Mouse (Mus musculus) MEL (cell line): ENCODE data around the gene Nfe2l2. TPM values are rescaled to one million over a fixed set of nuclear protein-coding genes. Genes with fewer than 3 reads are reported as not detected.

Experiments used
- DNase-seq: peaks from one replicate; pipeline ENCODE4 v3.0.0; 2011; ENCODE audit warnings: low read depth, low spot score
- H3K27ac ChIP-seq: 2 replicates; pipeline ENCODE4 v1.5.1; 2012; ENCODE audit warnings: low read depth, mild to moderate bottlenecking, control low read depth, low read length, moderate library complexity; ENCODE audit not compliant: control insufficient read depth
- H3K27me3 ChIP-seq, 2 experiments: fragments of 150-350 bp in 1 of 2; sonication (generic) in 1 of 2; 2 replicates each; pipeline ENCODE4 v1.6.1; 2012; ENCODE audit warnings: low read length in 2 of 2, mild to moderate bottlenecking in 2 of 2, improper control_type of control experiment in 1 of 2, moderate library complexity in 1 of 2; ENCODE audit not compliant: insufficient read depth in 2 of 2, control insufficient read depth in 1 of 2
- H3K36me3 ChIP-seq, 2 experiments: 2 replicates each; pipeline ENCODE4 v1.6.1; 2012 to 2014; ENCODE audit warnings: low read length in 2 of 2, improper control_type of control experiment in 1 of 2, inconsistent platforms in 1 of 2, mild to moderate bottlenecking in 1 of 2; ENCODE audit not compliant: insufficient read depth in 2 of 2, control insufficient read depth in 1 of 2
- H3K4me1 ChIP-seq, 2 experiments: fragments of 150-350 bp in 1 of 2; sonication (generic) in 1 of 2; 2 replicates each; pipeline ENCODE4 v1.6.1; 2012; ENCODE audit warnings: low read length in 2 of 2, improper control_type of control experiment in 1 of 2, mild to moderate bottlenecking in 1 of 2; ENCODE audit not compliant: insufficient read depth in 2 of 2, control insufficient read depth in 1 of 2
- H3K4me3 ChIP-seq, 2 experiments: fragments of 150-350 bp in 1 of 2; sonication (generic) in 1 of 2; 2 replicates each; pipeline ENCODE4 v1.5.1; 2012; ENCODE audit warnings: low read depth in 2 of 2, low read length in 2 of 2, mild to moderate bottlenecking in 2 of 2, moderate library complexity in 2 of 2, control low read depth in 1 of 2, improper control_type of control experiment in 1 of 2; ENCODE audit not compliant: control insufficient read depth in 1 of 2, insufficient read depth in 1 of 2
- H3K79me2 ChIP-seq: 2 replicates; pipeline ENCODE4 v1.6.1; 2012; ENCODE audit warnings: mild to moderate bottlenecking, low read length, moderate library complexity; ENCODE audit not compliant: control insufficient read depth, poor library complexity, insufficient read depth
- H3K9ac ChIP-seq: 2 replicates; pipeline ENCODE4 v1.6.1; 2012; ENCODE audit warnings: low read depth, mild to moderate bottlenecking, control low read depth, low read length, moderate library complexity; ENCODE audit not compliant: control insufficient read depth, poor library complexity, severe bottlenecking
- H3K9me3 ChIP-seq: fragments of 150-350 bp; sonication (generic); replicated peaks from 2 replicates; pipeline ENCODE4 v1.6.1; 2012; ENCODE audit warnings: mild to moderate bottlenecking, low read length, improper control_type of control experiment, moderate library complexity; ENCODE audit not compliant: insufficient read depth
- BHLHE40 ChIP-seq: IDR thresholded peaks from 2 replicates; pipeline ENCODE4 v1.6.1; 2012; ENCODE audit warnings: low read depth, mild to moderate bottlenecking, inconsistent platforms, low read length, improper control_type of control experiment, borderline replicate concordance
- CHD2 ChIP-seq: IDR thresholded peaks from 2 replicates; pipeline ENCODE4 v1.6.1; 2011; ENCODE audit warnings: low read length, improper control_type of control experiment
- ETS1 ChIP-seq: IDR thresholded peaks from 2 replicates; pipeline ENCODE4 v1.6.1; 2012; ENCODE audit warnings: low read depth, mild to moderate bottlenecking, inconsistent platforms, low read length, improper control_type of control experiment, moderate library complexity
- HCFC1 ChIP-seq: IDR thresholded peaks from 2 replicates; pipeline ENCODE4 v1.6.1; 2012; ENCODE audit warnings: low read depth, mild to moderate bottlenecking, inconsistent platforms, low read length, improper control_type of control experiment, moderate library complexity
- MEF2A ChIP-seq: IDR thresholded peaks from 2 replicates; pipeline ENCODE4 v1.6.1; 2014; ENCODE audit warnings: low read depth, mild to moderate bottlenecking, inconsistent platforms, low read length, improper control_type of control experiment; ENCODE audit not compliant: poor library complexity, insufficient replicate concordance, severe bottlenecking; ENCODE audit errors: extremely low read depth
- MXI1 ChIP-seq: IDR thresholded peaks from 2 replicates; pipeline ENCODE4 v1.6.1; 2011; ENCODE audit warnings: mild to moderate bottlenecking, low read depth, low read length, improper control_type of control experiment
- MYC ChIP-seq: IDR thresholded peaks from 2 replicates; pipeline ENCODE4 v1.6.1; 2011; ENCODE audit warnings: low read depth, mild to moderate bottlenecking, low read length, improper control_type of control experiment, moderate library complexity
- NELFE ChIP-seq: IDR thresholded peaks from 2 replicates; pipeline ENCODE4 v1.6.1; 2011; ENCODE audit warnings: low read depth, low read length, improper control_type of control experiment
- SIN3A ChIP-seq: IDR thresholded peaks from 2 replicates; pipeline ENCODE4 v1.6.1; 2012; ENCODE audit warnings: low read length, improper control_type of control experiment, inconsistent platforms
- TBP ChIP-seq: IDR thresholded peaks from 2 replicates; pipeline ENCODE4 v1.8.0; 2011; ENCODE audit warnings: low read depth, low read length, improper control_type of control experiment
- polyA plus RNA-seq, 2 experiments: library from polyadenylated mRNA; stranded (reverse) in 1 of 2; unstranded in 1 of 2; fragments of >175 nt in 1 of 2; fragments of >200 nt in 1 of 2; gene quantifications; 2 replicates each; pipeline versions ENCODE4 v1.2.1 to v1.2.4; 2012; ENCODE audit warnings: low replicate concordance in 2 of 2, low read depth in 1 of 2; ENCODE audit not compliant: insufficient read length in 2 of 2, insufficient read depth in 1 of 2, missing spikeins in 1 of 2
- total RNA-seq: library from RNA; depleted of rRNA; stranded (reverse); fragments of 300-350 nt; gene quantifications from 2 replicates; pipeline ENCODE4 v1.2.3, GENCODE M21; 2012

Gene Nfe2l2
- total and polyA plus RNA-seq, 3 experiments: 42.1 to 59.1 TPM; not detected in 1

GRCm38 (mm10) chr2:75633784-75634183 is 70.7 kb downstream of the Nfe2l2 start:
- TF ChIP-seq MEF2A (no peak), TBP (no peak), ETS1 (no peak)
- Histone ChIP-seq H3K4me1 (peaks cover 3 to 6% of the 10 kb centered on the region in 2 experiments; a peak in 3 of 4 replicates), H3K4me3 (no peak overlapping the region), H3K36me3 (peaks cover 0 to 4% of the 10 kb centered on the region in 2 experiments; a peak in 2 of 4 replicates), H3K27me3 (no peaks in the 10 kb centered on the region), H3K9me3 (no peaks in the 10 kb centered on the region), H3K9ac (no peak overlapping the region), H3K79me2 (no peaks in the 10 kb centered on the region), H3K27ac (no peak overlapping the region)
- DNase-seq: no peak

DNA sequence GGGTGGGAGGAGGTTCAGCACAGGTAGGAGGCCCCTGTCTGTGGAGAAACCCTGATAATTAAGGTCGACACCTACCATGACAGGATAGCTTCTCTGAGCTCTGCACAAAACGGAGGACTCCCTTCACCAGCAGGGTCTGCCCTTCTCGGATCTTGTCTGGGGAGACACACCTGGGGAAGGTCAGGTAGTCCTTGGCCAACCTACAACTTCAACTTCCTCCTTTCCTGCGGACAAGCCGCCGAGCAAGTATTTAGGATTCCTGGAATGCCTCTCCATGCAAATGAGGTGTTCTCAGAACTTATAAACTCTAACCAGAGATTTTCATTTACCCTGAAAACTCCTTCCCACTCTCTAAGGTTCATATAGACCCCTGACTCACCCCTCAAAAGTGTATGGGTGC is 71.1 kb downstream of the Nfe2l2 start:
- H3K27ac ChIP-seq: no peak overlapping the region
- H3K4me3 ChIP-seq: no peak overlapping the region
- H3K4me1 ChIP-seq: peaks cover 3 to 6% of the 10 kb centered on the region in 2 experiments; a peak in 3 of 4 replicates
- no peak overlapping the region for H3K9ac ChIP-seq
- peaks cover 0 to 4% of the 10 kb centered on the region in 2 experiments; a peak in 2 of 4 replicates for H3K36me3 ChIP-seq
- no peaks in the 10 kb centered on the region for H3K79me2 ChIP-seq
- TF ChIP-seq SIN3A (no peak), CHD2 (no peak), NELFE (no peak), HCFC1 (no peak)
- H3K9me3 ChIP-seq: no peaks in the 10 kb centered on the region
- DNase-seq: no peak
- no peaks in the 10 kb centered on the region for H3K27me3 ChIP-seq

DNA sequence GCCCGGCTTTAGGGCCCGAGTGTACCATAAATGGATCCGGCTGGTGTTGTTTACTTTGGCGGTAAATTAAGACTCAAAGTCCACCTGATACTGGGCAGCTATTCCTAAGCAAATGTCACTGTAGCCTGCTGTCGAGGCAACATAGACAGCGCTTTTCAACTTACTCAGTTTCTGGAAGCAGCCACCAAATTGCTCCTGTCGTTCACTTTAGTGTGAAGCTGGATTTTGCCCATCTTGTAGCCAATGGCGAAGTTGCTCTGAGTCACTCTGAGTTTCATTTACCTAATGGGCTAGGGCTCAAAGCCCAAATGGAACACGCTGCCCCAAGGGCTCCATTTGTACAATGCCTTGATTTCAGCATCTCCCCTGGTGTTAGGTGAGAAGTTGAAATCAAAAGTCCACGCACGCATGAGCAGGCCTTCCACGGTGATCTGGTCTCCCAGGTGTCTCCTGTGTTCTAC is 71.7 kb downstream of the Nfe2l2 start:
- Histone ChIP-seq H3K9me3 (no peaks in the 10 kb centered on the region), H3K27me3 (no peaks in the 10 kb centered on the region), H3K9ac (no peak overlapping the region), H3K79me2 (no peaks in the 10 kb centered on the region), H3K4me1 (peaks cover 3 to 6% of the 10 kb centered on the region in 2 experiments; a peak in 3 of 4 replicates), H3K4me3 (no peak overlapping the region), H3K27ac (no peak overlapping the region), H3K36me3 (peaks cover 0 to 4% of the 10 kb centered on the region in 2 experiments; a peak in 2 of 4 replicates)
- TF ChIP-seq TBP (no peak), BHLHE40 (no peak), HCFC1 (no peak), MXI1 (no peak), NELFE (no peak), MYC (no peak)
- no peak for DNase-seq
